Mouse (Mus musculus) liver, embryonic 14.5 days (tissue): ENCODE data around the gene Cnmd. TPM values are rescaled to one million over a fixed set of nuclear protein-coding genes. Genes with fewer than 3 reads are reported as not detected.

Experiments used
- ATAC-seq: fragments of 200-750 bp; cut with Nextera tagmentation; 2 replicates; pipeline ENCODE4 v1.8.0; 2017; ENCODE audit warnings: moderate number of reproducible peaks, mild to moderate bottlenecking, moderate library complexity; ENCODE audit not compliant: insufficient read depth
- DNase-seq, 3 experiments: peaks; one replicate each; pipeline ENCODE4 v3.0.0-alpha.2; 2012 to 2013; ENCODE audit warnings: low read depth in 3 of 3, low spot score in 3 of 3
- H3K27ac ChIP-seq: fragments of 300-500 bp; sonication (generic); 2 replicates; pipeline ENCODE4 v1.5.1; 2014; ENCODE audit warnings: moderate library complexity, mild to moderate bottlenecking, control low read depth, inconsistent platforms
- H3K27me3 ChIP-seq: fragments of 300-500 bp; sonication (generic); 2 replicates; pipeline ENCODE4 v1.6.1; 2014; ENCODE audit warnings: mild to moderate bottlenecking, low read length, moderate library complexity; ENCODE audit not compliant: control insufficient read depth, insufficient read depth
- H3K36me3 ChIP-seq: fragments of 300-500 bp; sonication (generic); replicated peaks from 2 replicates; pipeline ENCODE4 v1.6.1; 2014; ENCODE audit warnings: low read depth; ENCODE audit not compliant: control insufficient read depth, insufficient read depth
- H3K4me1 ChIP-seq, 2 experiments: fragments of 200-500 bp in 1 of 2; fragments of 300-500 bp in 1 of 2; sonication (generic) in 1 of 2; replicated peaks; 2 replicates each; pipeline ENCODE4 v1.6.1; 2012 to 2014; ENCODE audit warnings: antibody characterized with exemption in 1 of 2, inconsistent platforms in 1 of 2, low read length in 1 of 2; ENCODE audit not compliant: control insufficient read depth in 2 of 2, insufficient read depth in 2 of 2
- H3K4me2 ChIP-seq: fragments of 300-500 bp; sonication (generic); 2 replicates; pipeline ENCODE4 v1.6.1; 2014; ENCODE audit warnings: low read depth, mild to moderate bottlenecking, control low read depth, moderate library complexity
- H3K4me3 ChIP-seq, 2 experiments: fragments of 200-500 bp in 1 of 2; fragments of 300-500 bp in 1 of 2; sonication (generic) in 1 of 2; 2 replicates each; pipeline ENCODE4 v1.5.1; 2012 to 2014; ENCODE audit warnings: low read depth in 2 of 2, low read length in 2 of 2, mild to moderate bottlenecking in 2 of 2, control low read depth in 1 of 2, inconsistent platforms in 1 of 2, moderate library complexity in 1 of 2; ENCODE audit not compliant: insufficient read depth in 1 of 2
- H3K9ac ChIP-seq: fragments of 300-500 bp; sonication (generic); replicated peaks from 2 replicates; pipeline ENCODE4 v1.6.1; 2014; ENCODE audit warnings: mild to moderate bottlenecking, control low read depth, moderate library complexity
- H3K9me3 ChIP-seq: fragments of 300-500 bp; sonication (generic); 2 replicates; pipeline ENCODE4 v1.6.1; 2016; ENCODE audit warnings: low read length, mixed read lengths; ENCODE audit not compliant: control insufficient read depth
- CTCF ChIP-seq: IDR thresholded peaks from 2 replicates; pipeline ENCODE4 v1.5.1; 2016; ENCODE audit warnings: antibody characterized with exemption, low read depth, control low read depth
- EP300 ChIP-seq: IDR thresholded peaks from 2 replicates; pipeline ENCODE4 v1.6.1; 2016; ENCODE audit warnings: antibody characterized with exemption, low read depth
- WGBS: fragments of 180-500 bp; shearing (Covaris S2); extraction: QIAGEN DNeasy Blood & Tissue Kit; methylation state at CpG from one replicate; pipeline ENCODE4 v1.1.7; 2014; ENCODE audit not compliant: insufficient replicate concordance; 5-methylcytosine and 5-hydroxymethylcytosine counted together
- polyA plus RNA-seq, 2 experiments: library from polyadenylated mRNA; depleted of rRNA in 1 of 2; stranded (reverse) in 1 of 2; unstranded in 1 of 2; fragments of >200 nt; fragmentation: Nextera tagmentation in 1 of 2; extraction: Ambion mirVana in 1 of 2; gene quantifications; 2 replicates each; pipeline versions ENCODE4 v1.2.1 to v1.2.3; 2012 to 2014

Cnmd gene
- polyA plus RNA-seq, 2 experiments: 0.06 TPM; not detected in 1

DNA sequence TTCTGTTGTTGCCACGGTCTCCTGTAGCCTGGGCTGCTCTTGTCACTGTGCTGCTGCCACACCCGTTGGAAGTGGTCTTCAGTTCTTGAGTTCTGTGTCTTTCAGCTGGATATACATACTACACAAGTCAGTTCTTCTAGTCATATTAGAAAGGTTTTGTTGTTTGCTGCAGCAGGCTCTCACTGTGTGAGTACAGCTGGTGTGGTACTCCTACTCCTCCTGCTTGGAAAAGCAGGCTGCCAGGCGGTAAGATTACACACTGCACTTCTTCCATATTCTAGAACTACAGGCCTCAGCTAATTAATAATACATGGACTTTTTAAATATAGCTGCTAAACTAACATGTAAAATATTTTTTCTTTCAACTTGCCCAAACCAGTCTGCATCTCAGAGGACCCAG lies 55.1 kb downstream of the Cnmd start:
- TF ChIP-seq EP300 (no peak), CTCF (no peak)
- WGBS: 76% methylated on average over 3 of the region's 3 CpGs
- Histone ChIP-seq H3K4me2 (no peak overlapping the region), H3K27me3 (no peaks in the 10 kb centered on the region), H3K4me3 (no peak overlapping the region), H3K27ac (no peak overlapping the region), H3K9ac (no peak overlapping the region), H3K36me3 (peaks cover 9% of the 10 kb centered on the region), H3K4me1 (no peaks in the 10 kb centered on the region), H3K9me3 (no peaks in the 10 kb centered on the region)
- no peak for DNase-seq
- no peak for ATAC-seq

DNA sequence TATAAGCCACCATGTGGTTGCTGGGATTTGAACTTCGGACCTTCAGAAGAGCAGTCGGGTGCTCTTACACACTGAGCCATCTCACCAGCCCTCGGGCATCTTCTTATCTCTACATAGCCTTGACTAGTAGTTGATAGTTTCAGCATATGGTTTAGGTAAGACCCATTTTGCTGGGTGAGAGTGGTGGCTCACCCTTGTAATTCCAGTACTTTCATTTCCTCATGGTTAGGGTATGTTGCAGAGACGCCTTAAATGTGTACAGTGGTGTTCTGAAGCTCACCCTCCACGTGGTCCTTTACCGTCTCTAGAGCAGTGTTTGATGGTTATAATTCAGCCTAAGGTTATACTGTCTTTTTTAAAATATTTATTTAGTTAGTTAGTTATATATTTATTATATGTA lies 55.6 kb downstream of the Cnmd start:
- Histone ChIP-seq H3K4me1 (no peaks in the 10 kb centered on the region), H3K9me3 (no peaks in the 10 kb centered on the region), H3K4me3 (no peak overlapping the region), H3K36me3 (peaks cover 9% of the 10 kb centered on the region), H3K27ac (no peak overlapping the region), H3K27me3 (no peaks in the 10 kb centered on the region), H3K4me2 (no peak overlapping the region), H3K9ac (no peak overlapping the region)
- 71% methylated on average over 6 of the region's 6 CpGs for WGBS
- TF ChIP-seq CTCF (no peak), EP300 (no peak)
- ATAC-seq (no peak), DNase-seq (no peak)

DNA sequence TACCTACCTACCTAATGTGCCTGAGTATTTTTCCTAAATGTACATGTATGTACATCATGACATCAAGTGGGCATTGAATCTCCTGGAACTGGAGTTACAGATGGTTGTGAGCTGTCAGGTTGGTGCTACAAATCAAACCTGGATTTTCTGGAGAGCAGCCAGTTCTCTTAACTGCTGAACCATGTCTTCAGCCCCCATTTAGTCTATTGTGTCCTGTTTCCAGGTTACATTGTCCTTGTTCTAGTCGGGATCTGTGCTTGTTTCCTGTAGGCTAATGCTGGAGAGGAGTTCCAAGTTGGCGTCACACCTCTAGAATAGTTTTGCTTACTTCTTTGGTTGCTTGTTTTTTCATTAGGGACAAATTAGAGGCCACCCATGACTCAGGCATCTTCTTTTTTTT lies 56.1 kb downstream of the Cnmd start:
- ATAC-seq (no peak), DNase-seq (no peak)
- Histone ChIP-seq H3K4me1 (no peaks in the 10 kb centered on the region), H3K27ac (no peak overlapping the region), H3K4me2 (no peak overlapping the region), H3K4me3 (no peak overlapping the region), H3K9me3 (no peaks in the 10 kb centered on the region), H3K9ac (no peak overlapping the region), H3K36me3 (peaks cover 9% of the 10 kb centered on the region), H3K27me3 (no peaks in the 10 kb centered on the region)
- WGBS: 75% methylated on average over 2 of the region's 2 CpGs
- TF ChIP-seq EP300 (no peak), CTCF (no peak)

DNA sequence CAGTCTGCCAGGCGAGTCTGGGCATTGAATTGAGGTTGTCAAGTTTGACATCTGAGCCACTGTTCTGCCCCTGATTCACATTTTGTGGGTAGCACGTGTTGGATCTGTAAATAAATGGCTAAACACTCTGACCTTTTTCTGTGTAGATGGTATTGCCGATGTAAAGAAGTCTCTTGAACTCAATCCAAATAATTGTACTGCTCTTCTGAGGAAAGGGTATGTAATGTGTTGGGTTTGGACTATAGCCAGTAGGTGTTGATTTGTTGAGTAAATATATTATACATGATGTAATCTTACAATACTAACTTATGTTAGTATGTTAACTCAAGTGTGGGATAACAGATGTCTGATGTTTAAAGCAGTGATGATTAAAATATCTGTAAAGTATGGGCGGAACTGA lies 65.4 kb downstream of the Cnmd start:
- Histone ChIP-seq H3K4me2 (no peak overlapping the region), H3K36me3 (peaks cover 16% of the 10 kb centered on the region; the same call in 1 of the 2 replicates), H3K4me1 (no peaks in the 10 kb centered on the region), H3K9ac (no peak overlapping the region), H3K27ac (no peak overlapping the region), H3K9me3 (no peaks in the 10 kb centered on the region), H3K27me3 (no peaks in the 10 kb centered on the region), H3K4me3 (no peak overlapping the region)
- ATAC-seq (no peak), DNase-seq (no peak)
- 73% methylated on average over 4 of the region's 4 CpGs for WGBS
- TF ChIP-seq CTCF (no peak), EP300 (no peak)

GRCm38 (mm10) chr14:79594069-79594468 lies 67.9 kb downstream of the Cnmd start:
- H3K27me3 ChIP-seq: no peaks in the 10 kb centered on the region
- TF ChIP-seq EP300 (no peak), CTCF (no peak)
- H3K4me3 ChIP-seq: no peak overlapping the region
- H3K4me1 ChIP-seq: no peaks in the 10 kb centered on the region
- DNase-seq: no peak
- H3K9me3 ChIP-seq: no peaks in the 10 kb centered on the region
- H3K4me2 ChIP-seq: no peak overlapping the region
- H3K27ac ChIP-seq: no peak overlapping the region
- 67% methylated on average over 5 of the region's 5 CpGs for WGBS
- no peak for ATAC-seq
- H3K36me3 ChIP-seq: peaks cover 11% of the 10 kb centered on the region; the same call in 1 of the 2 replicates
- no peak overlapping the region for H3K9ac ChIP-seq

DNA sequence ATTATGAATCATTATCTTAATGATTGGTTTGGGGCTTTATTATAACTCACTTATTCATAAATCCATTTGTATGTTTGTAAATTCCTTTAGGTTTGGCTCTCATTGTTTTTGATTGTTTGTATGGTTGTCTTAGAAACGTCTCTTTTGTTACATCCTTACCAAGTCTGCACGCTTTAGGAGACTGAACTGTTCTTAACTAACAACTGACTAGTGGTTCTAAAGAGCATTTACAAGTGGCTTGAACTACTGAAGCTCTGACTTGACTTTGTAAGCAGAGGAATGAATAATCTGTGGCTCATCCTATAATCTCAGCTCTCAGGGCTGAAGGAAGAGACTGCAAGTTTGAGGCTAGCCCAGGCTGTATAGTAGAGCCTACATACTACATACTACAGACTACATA lies 70.4 kb downstream of the Cnmd start:
- Histone ChIP-seq H3K4me1 (peaks cover 6 to 7% of the 10 kb centered on the region in 2 experiments), H3K27ac (no peak overlapping the region), H3K4me2 (no peak overlapping the region), H3K4me3 (no peak overlapping the region), H3K36me3 (peaks cover 7% of the 10 kb centered on the region; the same call in 1 of the 2 replicates), H3K9me3 (no peaks in the 10 kb centered on the region), H3K27me3 (no peaks in the 10 kb centered on the region), H3K9ac (no peak overlapping the region)
- ATAC-seq: no peak
- TF ChIP-seq CTCF (no peak), EP300 (no peak)
- DNase-seq: no peak
- 87% methylated on average over 2 of the region's 2 CpGs for WGBS
